ENCODE assay signal across 8 mouse cellular contexts in genomic region chr19:5849843-5850527, GRCm38 (mm10). TPM values are rescaled to one million over a fixed set of nuclear protein-coding genes. Genes with fewer than 3 reads are reported as not detected.
A peak's percentile ranks its signal among the peaks of the same experiment; 100 is the strongest.
DNase-seq lines count a peak whose midpoint lies in the region; ATAC-seq and TF ChIP-seq lines count a peak whose summit lies in the region.

No protein-coding gene starts in this region.

- H3K27me3 ChIP-seq in C2C12 (ENCODE audit: control insufficient read depth, insufficient read depth, insufficient read length) (no peaks in the 10 kb centered on the region), myocyte (ENCODE audit: control insufficient read depth, insufficient read depth, insufficient read length) (no peaks in the 10 kb centered on the region)
- no peaks in the 10 kb centered on the region for H3K27me3 ChIP-seq in erythroblast, embryonic 14.5 days (ENCODE audit: control insufficient read depth)
- H3K27me3 ChIP-seq in heart, embryonic 12.5 days (replicated peaks) = no peaks in the 10 kb centered on the region
- no peaks in the 10 kb centered on the region for H3K27me3 ChIP-seq in kidney, postnatal 0 days (ENCODE audit: insufficient read depth, low read length)
- no peaks in the 10 kb centered on the region for H3K27me3 ChIP-seq in liver, embryonic 11.5 days (replicated peaks; ENCODE audit: control insufficient read depth, insufficient read depth, low read length)

- peaks cover 18% of the 10 kb centered on the region for H3K36me3 ChIP-seq in C2C12 (ENCODE audit: control insufficient read depth, insufficient read depth)
- peaks cover 20% of the 10 kb centered on the region for H3K36me3 ChIP-seq in erythroblast, embryonic 14.5 days (ENCODE audit: control insufficient read depth)
- peaks cover 36% of the 10 kb centered on the region for H3K36me3 ChIP-seq in heart, embryonic 12.5 days
- peaks cover 15% of the 10 kb centered on the region; the same call in 1 of the 2 replicates for H3K36me3 ChIP-seq in kidney, postnatal 0 days (ENCODE audit: insufficient read depth, low read length)
- peaks cover 7% of the 10 kb centered on the region; the same call in 1 of the 2 replicates for H3K36me3 ChIP-seq in liver, embryonic 11.5 days (ENCODE audit: control insufficient read depth, insufficient read depth, low read length)
- no peaks in the 10 kb centered on the region for H3K36me3 ChIP-seq in myocyte (ENCODE audit: control insufficient read depth, insufficient read depth)

- peak; percentile 88 for TF ChIP-seq CTCF in C2C12 (IDR thresholded peaks at IDR 0.05; ENCODE audit: control insufficient read depth, insufficient read depth, insufficient read length)
- peak; percentile 98 for TF ChIP-seq CTCF in kidney, postnatal 0 days (IDR thresholded peaks at IDR 0.05; ENCODE audit: low read depth)

- H3K9me3 ChIP-seq in erythroblast, embryonic 14.5 days (ENCODE audit: control insufficient read depth, low read length) = no peaks in the 10 kb centered on the region
- H3K9me3 ChIP-seq in heart, embryonic 12.5 days (replicated peaks) = no peaks in the 10 kb centered on the region
- no peaks in the 10 kb centered on the region for H3K9me3 ChIP-seq in kidney, postnatal 0 days (replicated peaks; ENCODE audit: low read length)
- H3K9me3 ChIP-seq in liver, embryonic 11.5 days (ENCODE audit: control insufficient read depth, low read length) = no peaks in the 10 kb centered on the region

- H3K27ac ChIP-seq in heart, embryonic 12.5 days (ENCODE audit: poor library complexity, severe bottlenecking) = peak overlapping the region; percentile 100
- H3K27ac ChIP-seq in kidney, postnatal 0 days = peak overlapping the region; percentile 98
- peak overlapping the region; percentile 80 for H3K27ac ChIP-seq in liver, embryonic 11.5 days (ENCODE audit: low read depth, low read length)

- H3K79me2 ChIP-seq in C2C12 (ENCODE audit: control insufficient read depth, insufficient read depth) (peaks cover 53% of the 10 kb centered on the region), myocyte (ENCODE audit: control insufficient read depth, insufficient read depth) (peaks cover 25% of the 10 kb centered on the region)

- H3K9ac ChIP-seq in heart, embryonic 12.5 days = peak overlapping the region; percentile 36; the same call in 1 of the 2 replicates
- no peak overlapping the region for H3K9ac ChIP-seq in kidney, postnatal 0 days (ENCODE audit: low read depth, low read length)
- H3K9ac ChIP-seq in liver, embryonic 11.5 days (ENCODE audit: low read depth, low read length) = peak overlapping the region; percentile 52

- peak; percentile 50 for TF ChIP-seq POLR2A in myocyte (IDR thresholded peaks at IDR 0.05; ENCODE audit: insufficient read length, low read depth)

- peaks cover 17% of the 10 kb centered on the region for H3K79me3 ChIP-seq in C2C12 (ENCODE audit: low read depth)

- peak; percentile 96 for DNase-seq in brain, adult 2 months (ENCODE audit: low read depth, low spot score)
- peak; percentile 95 for DNase-seq in kidney, postnatal 0 days (ENCODE audit: low spot score)
- DNase-seq in liver, embryonic 11.5 days (ENCODE audit: low spot score) = peak; percentile 87
- DNase-seq in spleen, postnatal 4 days (ENCODE audit: low spot score in 2 of 2) = peak; percentile 94 to 98

- peak; percentile 34; the same call in 1 of the 2 replicates for ATAC-seq in heart, embryonic 12.5 days (ENCODE audit: insufficient number of reproducible peaks, low FRiP score)
- 0 out of 2 replicates have a peak, but pooled peaks have one; percentile 4 for ATAC-seq in kidney, postnatal 0 days (replicated peaks; ENCODE audit: low FRiP score, low read depth)
- ATAC-seq in liver, embryonic 11.5 days (replicated peaks; ENCODE audit: low FRiP score) = peak; percentile 44

- H3K4me2 ChIP-seq in heart, embryonic 12.5 days = peak overlapping the region; percentile 77
- H3K4me2 ChIP-seq in kidney, postnatal 0 days (ENCODE audit: low read length) = peak overlapping the region; percentile 66
- peak overlapping the region; percentile 78 for H3K4me2 ChIP-seq in liver, embryonic 11.5 days
- peak overlapping the region; percentile 99 for H3K4me2 ChIP-seq in myocyte (ENCODE audit: low read depth)

- peak overlapping the region; percentile 19 for H3K4me3 ChIP-seq in C2C12 (ENCODE audit: insufficient read depth, poor library complexity, severe bottlenecking)
- H3K4me3 ChIP-seq in erythroblast, embryonic 14.5 days (replicated peaks) = peak overlapping the region; percentile 67
- H3K4me3 ChIP-seq in heart, embryonic 12.5 days = no peak overlapping the region
- H3K4me3 ChIP-seq in kidney, postnatal 0 days (replicated peaks; ENCODE audit: low read depth, low read length) = no peak overlapping the region
- no peak overlapping the region for H3K4me3 ChIP-seq in liver, embryonic 11.5 days (ENCODE audit: low read depth, low read length)
- peak overlapping the region; percentile 100 for H3K4me3 ChIP-seq in myocyte

- H3K4me1 ChIP-seq in erythroblast, embryonic 14.5 days (ENCODE audit: control insufficient read depth) = peaks cover 79% of the 10 kb centered on the region
- peaks cover 77% of the 10 kb centered on the region for H3K4me1 ChIP-seq in heart, embryonic 12.5 days (replicated peaks)
- H3K4me1 ChIP-seq in kidney, postnatal 0 days (replicated peaks; ENCODE audit: insufficient read depth, low read length) = peaks cover 30% of the 10 kb centered on the region
- peaks cover 61% of the 10 kb centered on the region for H3K4me1 ChIP-seq in liver, embryonic 11.5 days (replicated peaks; ENCODE audit: control insufficient read depth, insufficient read depth, low read length)

- H3ac ChIP-seq in C2C12 (ENCODE audit: control insufficient read depth, insufficient read length, low read depth) = peak overlapping the region; percentile 55
- peak overlapping the region; percentile 15 for H3ac ChIP-seq in myocyte (ENCODE audit: control insufficient read depth, insufficient read length)

- 23% methylated on average over 11 of the region's 11 CpGs for WGBS in heart, embryonic 12.5 days
- WGBS in kidney, postnatal 0 days = 18% methylated on average over 11 of the region's 11 CpGs
- 20% methylated on average over 11 of the region's 11 CpGs for WGBS in liver, embryonic 11.5 days

TF ChIP-seq in C2C12, 6 proteins besides CTCF, POLR2A, EP300 and RAD21:
- TF ChIP-seq MAX (IDR thresholded peaks at IDR 0.05) (peak; percentile 55), CEBPB (IDR thresholded peaks at IDR 0.05; ENCODE audit: low read depth) (no peak), MYOD1 (IDR thresholded peaks at IDR 0.05; ENCODE audit: control insufficient read depth, insufficient read length, low read depth) (no peak), MYOG (IDR thresholded peaks at IDR 0.05; ENCODE audit: control insufficient read depth, extremely low read depth, insufficient read length) (no peak)
TF ChIP-seq in C2C12: peak in this region for 1.

TF ChIP-seq in myocyte, 11 proteins besides CTCF, POLR2A, EP300 and RAD21:
- TF ChIP-seq POLR2AphosphoS2 (IDR thresholded peaks at IDR 0.05; ENCODE audit: insufficient read length, low read depth) (peak; percentile 89), MYOD1 (IDR thresholded peaks at IDR 0.05; ENCODE audit: control insufficient read depth in 1 of 3, insufficient read length in 2 of 3, low read depth in 2 of 3) (peak in 2 of 3 experiments; percentile 36 to 63), MYOG (IDR thresholded peaks at IDR 0.05; ENCODE audit: control insufficient read depth in 1 of 3, insufficient read depth in 1 of 3, insufficient read length in 2 of 3, low read depth in 2 of 3) (peak in 2 of 3 experiments; percentile 23 to 78), TCF3 (IDR thresholded peaks at IDR 0.05; ENCODE audit: insufficient read length, low read depth) (peak; percentile 3), E2F4 (IDR thresholded peaks at IDR 0.05; ENCODE audit: insufficient read depth) (no peak)

RNA-seq across cellular contexts. Expression of gene Frmd8, which starts 25.1 kb away (rescaled TPM):
- polyA plus RNA-seq in C2C12 (2012; fragmentation: generic; extraction: Trizol) (44.1 TPM), myocyte (2012; fragmentation: generic; extraction: Trizol) (22.3 TPM)
- 0.74 and 0.75 TPM in 2 replicates for polyA plus RNA-seq in erythroblast, embryonic 14.5 days (2012)
- 33.7 and 34.2 TPM in 2 replicates for polyA plus RNA-seq in heart, embryonic 12.5 days (2016; fragmentation: Nextera tagmentation; extraction: Ambion mirVana)
- 31.6 and 35.9 TPM in 2 replicates for polyA plus RNA-seq in kidney, postnatal 0 days (2015; fragmentation: Nextera tagmentation; extraction: Ambion mirVana)
- polyA plus RNA-seq in liver, embryonic 11.5 days (2014; fragmentation: Nextera tagmentation; extraction: Ambion mirVana) = 26.8 and 27.9 TPM in 2 replicates

RNA-seq across cellular contexts. Expression of gene Slc25a45, which starts 27.6 kb away (rescaled TPM):
- polyA plus RNA-seq in C2C12 (2012; fragmentation: generic; extraction: Trizol) (5.5 TPM), myocyte (2012; fragmentation: generic; extraction: Trizol) (5.2 TPM)
- polyA plus RNA-seq in erythroblast, embryonic 14.5 days (2012) = 0.07 TPM in 1 of 2 replicates, not detected in the other
- 3.5 and 3.9 TPM in 2 replicates for polyA plus RNA-seq in heart, embryonic 12.5 days (2016; fragmentation: Nextera tagmentation; extraction: Ambion mirVana)
- 19.9 and 24.5 TPM in 2 replicates for polyA plus RNA-seq in kidney, postnatal 0 days (2015; fragmentation: Nextera tagmentation; extraction: Ambion mirVana)
- polyA plus RNA-seq in liver, embryonic 11.5 days (2014; fragmentation: Nextera tagmentation; extraction: Ambion mirVana) = 7.5 and 8.2 TPM in 2 replicates

RNA-seq across cellular contexts. Expression of gene Tigd3, which starts 44.0 kb away (rescaled TPM):
- polyA plus RNA-seq in C2C12 (2012; fragmentation: generic; extraction: Trizol) (1.0 TPM), myocyte (2012; fragmentation: generic; extraction: Trizol) (0.31 TPM)
- 0.12 and 0.28 TPM in 2 replicates for polyA plus RNA-seq in erythroblast, embryonic 14.5 days (2012)
- 1.5 and 1.9 TPM in 2 replicates for polyA plus RNA-seq in heart, embryonic 12.5 days (2016; fragmentation: Nextera tagmentation; extraction: Ambion mirVana)
- polyA plus RNA-seq in kidney, postnatal 0 days (2015; fragmentation: Nextera tagmentation; extraction: Ambion mirVana) = 2.9 and 3.6 TPM in 2 replicates
- polyA plus RNA-seq in liver, embryonic 11.5 days (2014; fragmentation: Nextera tagmentation; extraction: Ambion mirVana) = 3.9 and 4.2 TPM in 2 replicates

Comparison
In these comparisons a context has a peak if more than half of its experiments do, and no peak if none do; other contexts are left out.
1. H3K4me3 ChIP-seq: peak in C2C12 (single experiment), erythroblast, embryonic 14.5 days (single experiment) and myocyte (single experiment); none in heart, embryonic 12.5 days (single experiment), kidney, postnatal 0 days (single experiment) and liver, embryonic 11.5 days (single experiment).
2. RNA of gene Frmd8, which starts 25.1 kb away (polyA plus RNA-seq): 44.1 TPM in C2C12 (single experiment), 33.7 to 34.2 TPM in heart, embryonic 12.5 days, 31.6 to 35.9 TPM in kidney, postnatal 0 days, 26.8 to 27.9 TPM in liver, embryonic 11.5 days and 22.3 TPM in myocyte (single experiment); 0.74 to 0.75 TPM in erythroblast, embryonic 14.5 days; every median in the first group is over 10 times any median in the second.
3. Peak in every context shown above with its lines, with median percentiles within 50 percentile points of each other: DNase-seq, ATAC-seq, H3K27ac ChIP-seq and H3K4me2 ChIP-seq.